Mouse (Mus musculus): Measurements from ENCODE around the gene Ogdh. TPM values are rescaled to one million over a fixed set of nuclear protein-coding genes. Genes with fewer than 3 reads are reported as not detected.

Gene Ogdh
- polyA plus RNA-seq, 1 experiment from 2014 or later = 91.2 TPM

GRCm38 (mm10) chr11:6332606-6333005 is 41.2 kb downstream of the Ogdh start:
- no peaks in the 10 kb centered on the region for H3K9me3 ChIP-seq (ENCODE audit: control insufficient read depth, low read length)
- H3K27ac ChIP-seq (replicated peaks; ENCODE audit: low read depth, low read length) = no peak overlapping the region
- ATAC-seq (ENCODE audit: insufficient number of reproducible peaks, low FRiP score, low TSS enrichment, low read depth) (no peak), DNase-seq (ENCODE audit: low spot score) (no peak)
- H3K4me2 ChIP-seq (ENCODE audit: low read depth, severe bottlenecking) = no peak overlapping the region
- no peaks in the 10 kb centered on the region for H3K4me1 ChIP-seq (ENCODE audit: control insufficient read depth, insufficient read depth, low read length)
- peaks cover 2% of the 10 kb centered on the region; the same call in 1 of the 2 replicates for H3K36me3 ChIP-seq (ENCODE audit: control insufficient read depth, insufficient read depth, low read length)
- H3K27me3 ChIP-seq (ENCODE audit: control insufficient read depth, insufficient read depth, low read length) = no peaks in the 10 kb centered on the region
- H3K9ac ChIP-seq (ENCODE audit: low read length) = no peak overlapping the region
- WGBS = 86% methylated on average over 3 of the region's 3 CpGs
- no peak overlapping the region for H3K4me3 ChIP-seq (ENCODE audit: low read depth, low read length)

- Histone ChIP-seq H3K4me3 (ENCODE audit: low read depth, low read length) (no peak overlapping the region), H3K9me3 (ENCODE audit: control insufficient read depth, low read length) (no peaks in the 10 kb centered on the region), H3K27me3 (ENCODE audit: control insufficient read depth, insufficient read depth, low read length) (no peaks in the 10 kb centered on the region), H3K9ac (ENCODE audit: low read length) (no peak overlapping the region), H3K36me3 (ENCODE audit: control insufficient read depth, insufficient read depth, low read length) (peaks cover 2% of the 10 kb centered on the region; the same call in 1 of the 2 replicates), H3K4me1 (ENCODE audit: control insufficient read depth, insufficient read depth, low read length) (no peaks in the 10 kb centered on the region), H3K4me2 (ENCODE audit: low read depth, severe bottlenecking) (no peak overlapping the region), H3K27ac (replicated peaks; ENCODE audit: low read depth, low read length) (no peak overlapping the region)
- no peak for DNase-seq (ENCODE audit: low spot score)
- ATAC-seq (ENCODE audit: insufficient number of reproducible peaks, low FRiP score, low TSS enrichment, low read depth) = no peak
- 93% methylated on average over 7 of the region's 7 CpGs for WGBS
Observed at GRCm38 (mm10) chr11:6333403-6333802, 42.0 kb downstream of the Ogdh start.

- no peaks in the 10 kb centered on the region for H3K27me3 ChIP-seq (ENCODE audit: control insufficient read depth, insufficient read depth, low read length)
- no peak for DNase-seq (ENCODE audit: low spot score)
- no peaks in the 10 kb centered on the region for H3K4me1 ChIP-seq (ENCODE audit: control insufficient read depth, insufficient read depth, low read length)
- H3K9ac ChIP-seq (ENCODE audit: low read length) = no peak overlapping the region
- no peak overlapping the region for H3K27ac ChIP-seq (replicated peaks; ENCODE audit: low read depth, low read length)
- 93% methylated on average over 7 of the region's 7 CpGs for WGBS
- no peaks in the 10 kb centered on the region for H3K9me3 ChIP-seq (ENCODE audit: control insufficient read depth, low read length)
- no peak overlapping the region for H3K4me2 ChIP-seq (ENCODE audit: low read depth, severe bottlenecking)
- peaks cover 10% of the 10 kb centered on the region; the same call in 1 of the 2 replicates for H3K36me3 ChIP-seq (ENCODE audit: control insufficient read depth, insufficient read depth, low read length)
- no peak overlapping the region for H3K4me3 ChIP-seq (ENCODE audit: low read depth, low read length)
- ATAC-seq (ENCODE audit: insufficient number of reproducible peaks, low FRiP score, low TSS enrichment, low read depth) = no peak
Observed at GRCm38 (mm10) chr11:6335321-6335720, 43.9 kb downstream of the Ogdh start.

GRCm38 (mm10) chr11:6336689-6337088 is 45.3 kb downstream of the Ogdh start:
- H3K36me3 ChIP-seq (ENCODE audit: control insufficient read depth, insufficient read depth, low read length) = peaks cover 16% of the 10 kb centered on the region; the same call in 1 of the 2 replicates
- no peak for ATAC-seq (ENCODE audit: insufficient number of reproducible peaks, low FRiP score, low TSS enrichment, low read depth)
- WGBS = 71% methylated on average over 4 of the region's 4 CpGs

GRCm38 (mm10) chr11:6345956-6346355 is 54.5 kb downstream of the Ogdh start:
- 91% methylated on average over 4 of the region's 4 CpGs for WGBS
- H3K27ac ChIP-seq (replicated peaks; ENCODE audit: low read depth, low read length) = no peak overlapping the region
- no peaks in the 10 kb centered on the region for H3K9me3 ChIP-seq (ENCODE audit: control insufficient read depth, low read length)
- no peak overlapping the region for H3K4me3 ChIP-seq (ENCODE audit: low read depth, low read length)
- H3K4me2 ChIP-seq (ENCODE audit: low read depth, severe bottlenecking) = no peak overlapping the region
- ATAC-seq (ENCODE audit: insufficient number of reproducible peaks, low FRiP score, low TSS enrichment, low read depth) (no peak), DNase-seq (ENCODE audit: low spot score) (no peak)
- H3K4me1 ChIP-seq (ENCODE audit: control insufficient read depth, insufficient read depth, low read length) = no peaks in the 10 kb centered on the region
- H3K36me3 ChIP-seq (ENCODE audit: control insufficient read depth, insufficient read depth, low read length) = peaks cover 25% of the 10 kb centered on the region
- no peak overlapping the region for H3K9ac ChIP-seq (ENCODE audit: low read length)
- no peaks in the 10 kb centered on the region for H3K27me3 ChIP-seq (ENCODE audit: control insufficient read depth, insufficient read depth, low read length)

More at GRCm38 (mm10) chr11:6336689-6337088, 45.3 kb downstream of the Ogdh start:
- Histone ChIP-seq H3K4me1 (ENCODE audit: control insufficient read depth, insufficient read depth, low read length) (no peaks in the 10 kb centered on the region), H3K9me3 (ENCODE audit: control insufficient read depth, low read length) (no peaks in the 10 kb centered on the region), H3K4me2 (ENCODE audit: low read depth, severe bottlenecking) (no peak overlapping the region), H3K4me3 (ENCODE audit: low read depth, low read length) (no peak overlapping the region), H3K9ac (ENCODE audit: low read length) (no peak overlapping the region), H3K27me3 (ENCODE audit: control insufficient read depth, insufficient read depth, low read length) (no peaks in the 10 kb centered on the region), H3K27ac (replicated peaks; ENCODE audit: low read depth, low read length) (no peak overlapping the region)
- no peak for DNase-seq (ENCODE audit: low spot score)

GRCm38 (mm10) chr11:6346966-6347365 is 55.5 kb downstream of the Ogdh start:
- Histone ChIP-seq H3K27me3 (ENCODE audit: control insufficient read depth, insufficient read depth, low read length) (no peaks in the 10 kb centered on the region), H3K9ac (ENCODE audit: low read length) (no peak overlapping the region), H3K4me2 (ENCODE audit: low read depth, severe bottlenecking) (no peak overlapping the region), H3K36me3 (ENCODE audit: control insufficient read depth, insufficient read depth, low read length) (peaks cover 23% of the 10 kb centered on the region), H3K4me1 (ENCODE audit: control insufficient read depth, insufficient read depth, low read length) (no peaks in the 10 kb centered on the region), H3K9me3 (ENCODE audit: control insufficient read depth, low read length) (no peaks in the 10 kb centered on the region), H3K27ac (replicated peaks; ENCODE audit: low read depth, low read length) (no peak overlapping the region), H3K4me3 (ENCODE audit: low read depth, low read length) (no peak overlapping the region)
- DNase-seq (ENCODE audit: low spot score) = no peak
- ATAC-seq (ENCODE audit: insufficient number of reproducible peaks, low FRiP score, low TSS enrichment, low read depth) = no peak
- 87% methylated on average over 7 of the region's 7 CpGs for WGBS

- ATAC-seq (ENCODE audit: insufficient number of reproducible peaks, low FRiP score, low TSS enrichment, low read depth) (no peak), DNase-seq (ENCODE audit: low spot score) (no peak)
- no peaks in the 10 kb centered on the region for H3K9me3 ChIP-seq (ENCODE audit: control insufficient read depth, low read length)
- H3K27ac ChIP-seq (replicated peaks; ENCODE audit: low read depth, low read length) = no peak overlapping the region
- peaks cover 22% of the 10 kb centered on the region for H3K36me3 ChIP-seq (ENCODE audit: control insufficient read depth, insufficient read depth, low read length)
- no peaks in the 10 kb centered on the region for H3K4me1 ChIP-seq (ENCODE audit: control insufficient read depth, insufficient read depth, low read length)
- WGBS = 93% methylated on average over 11 of the region's 11 CpGs
- no peak overlapping the region for H3K4me3 ChIP-seq (ENCODE audit: low read depth, low read length)
- H3K27me3 ChIP-seq (ENCODE audit: control insufficient read depth, insufficient read depth, low read length) = no peaks in the 10 kb centered on the region
- no peak overlapping the region for H3K9ac ChIP-seq (ENCODE audit: low read length)
- H3K4me2 ChIP-seq (ENCODE audit: low read depth, severe bottlenecking) = no peak overlapping the region
Observed at GRCm38 (mm10) chr11:6348681-6349200, 57.3 kb downstream of the Ogdh start.

GRCm38 (mm10) chr11:6349586-6349985 is 58.2 kb downstream of the Ogdh start:
- DNase-seq (ENCODE audit: low spot score) = no peak
- Histone ChIP-seq H3K9ac (ENCODE audit: low read length) (no peak overlapping the region), H3K4me2 (ENCODE audit: low read depth, severe bottlenecking) (no peak overlapping the region), H3K4me3 (ENCODE audit: low read depth, low read length) (no peak overlapping the region), H3K36me3 (ENCODE audit: control insufficient read depth, insufficient read depth, low read length) (peaks cover 22% of the 10 kb centered on the region), H3K9me3 (ENCODE audit: control insufficient read depth, low read length) (no peaks in the 10 kb centered on the region), H3K27me3 (ENCODE audit: control insufficient read depth, insufficient read depth, low read length) (no peaks in the 10 kb centered on the region), H3K4me1 (ENCODE audit: control insufficient read depth, insufficient read depth, low read length) (no peaks in the 10 kb centered on the region), H3K27ac (replicated peaks; ENCODE audit: low read depth, low read length) (no peak overlapping the region)
- ATAC-seq (ENCODE audit: insufficient number of reproducible peaks, low FRiP score, low TSS enrichment, low read depth) = no peak
- 88% methylated on average over 5 of the region's 5 CpGs for whole genome bisulfite sequencing

- no peak overlapping the region for H3K9ac ChIP-seq (ENCODE audit: low read length)
- ATAC-seq (ENCODE audit: insufficient number of reproducible peaks, low FRiP score, low TSS enrichment, low read depth) = no peak
- no peaks in the 10 kb centered on the region for H3K27me3 ChIP-seq (ENCODE audit: control insufficient read depth, insufficient read depth, low read length)
- H3K36me3 ChIP-seq (ENCODE audit: control insufficient read depth, insufficient read depth, low read length) = peaks cover 28% of the 10 kb centered on the region
- H3K4me2 ChIP-seq (ENCODE audit: low read depth, severe bottlenecking) = no peak overlapping the region
- H3K4me1 ChIP-seq (ENCODE audit: control insufficient read depth, insufficient read depth, low read length) = no peaks in the 10 kb centered on the region
- no peak for DNase-seq (ENCODE audit: low spot score)
- H3K27ac ChIP-seq (replicated peaks; ENCODE audit: low read depth, low read length) = no peak overlapping the region
- H3K4me3 ChIP-seq (ENCODE audit: low read depth, low read length) = no peak overlapping the region
- H3K9me3 ChIP-seq (ENCODE audit: control insufficient read depth, low read length) = no peaks in the 10 kb centered on the region
- 90% methylated on average over 4 of the region's 4 CpGs for WGBS
Observed at GRCm38 (mm10) chr11:6355106-6355505, 63.7 kb downstream of the Ogdh start.

Data from limb, embryonic 11.5 days (tissue).